Mouse (Mus musculus): ENCODE data around the gene Tfec.

Gene Tfec

DNA sequence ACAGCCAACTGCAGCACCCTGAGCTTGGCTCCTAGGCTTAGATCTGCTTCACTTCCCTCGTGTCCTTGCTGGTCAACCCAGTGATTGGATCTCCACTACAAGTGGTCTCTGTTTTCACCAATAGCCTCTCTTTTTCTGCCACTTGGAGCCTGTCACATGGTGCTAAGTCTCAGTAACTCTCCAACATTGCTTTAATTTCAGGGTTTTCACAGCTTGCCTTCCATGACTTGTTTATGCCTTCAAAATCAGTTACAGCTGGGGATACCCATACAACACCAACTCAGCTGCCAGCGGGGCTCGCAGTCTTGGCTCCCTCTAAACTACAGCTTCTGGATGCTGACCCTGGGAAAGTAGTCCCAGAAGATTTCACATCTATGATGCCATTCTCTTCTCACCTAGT lies 113.1 kb downstream of the Tfec start:
- DNase-seq: peak; percentile 41

All from lung, postnatal 10 days (tissue).